Mouse (Mus musculus): ENCODE results near the gene Gm3336. TPM values are rescaled to one million over a fixed set of nuclear protein-coding genes. Genes with fewer than 3 reads are reported as not detected.

Gene Gm3336
- total and polyA plus RNA-seq, 3 experiments: 0.25 to 0.49 TPM; not detected in 1

DNA sequence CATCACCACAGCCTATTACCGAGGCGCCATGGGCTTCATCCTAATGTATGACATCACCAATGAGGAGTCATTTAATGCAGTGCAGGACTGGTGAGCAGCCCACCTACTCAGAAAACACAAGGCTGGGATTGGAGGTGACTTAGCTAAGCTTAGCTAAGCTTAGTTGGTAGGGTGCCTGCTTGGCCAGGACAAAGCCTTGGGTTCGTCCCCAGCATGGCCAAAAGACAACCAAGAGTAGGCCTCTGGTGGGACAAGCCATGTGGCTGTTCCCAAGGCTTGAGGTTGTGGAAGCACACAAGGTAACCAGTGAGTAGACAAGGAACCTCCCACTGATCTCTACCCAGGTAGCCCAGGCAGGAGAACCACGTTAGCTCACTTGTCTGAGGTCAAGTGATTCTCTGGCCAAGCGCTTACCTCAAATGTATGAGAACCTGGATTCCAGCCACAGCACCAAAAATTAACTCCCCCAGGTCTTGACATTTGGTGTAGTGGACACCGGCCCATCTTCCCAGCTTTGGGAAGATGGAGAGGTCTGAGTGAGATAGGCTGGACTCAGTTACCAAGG lies 38.2 kb downstream of the Gm3336 start:
- Histone ChIP-seq H3K27me3 (replicated peaks) (no peaks in the 10 kb centered on the region), H3K27ac (ENCODE audit: insufficient read depth, low read depth) (no peak overlapping the region), H3K79me2 (replicated peaks; ENCODE audit: control insufficient read depth, extremely low read depth, insufficient read depth, poor library complexity, severe bottlenecking) (no peaks in the 10 kb centered on the region), H3K36me3 (replicated peaks in 1 of 2; ENCODE audit: control insufficient read depth in 1 of 2, insufficient read depth in 1 of 2, low read length in 1 of 2) (peaks cover 20 to 35% of the 10 kb centered on the region in 2 experiments), H3K4me2 (ENCODE audit: insufficient read depth, low read depth, poor library complexity, severe bottlenecking) (no peak overlapping the region), H3K4me1 (ENCODE audit: control insufficient read depth in 1 of 2, insufficient read depth in 2 of 2) (peaks cover 8 to 46% of the 10 kb centered on the region in 2 experiments), H3K9me3 (replicated peaks; ENCODE audit: low read length) (no peaks in the 10 kb centered on the region), H3K9ac (ENCODE audit: insufficient read depth, low read depth) (no peak overlapping the region), H3K4me3 (replicated peaks in 1 of 3; ENCODE audit: low read depth in 2 of 3, low read length in 2 of 3, poor library complexity in 1 of 3) (no peak overlapping the region)
- TF ChIP-seq UBTF (IDR thresholded peaks at IDR 0.05; ENCODE audit: low read depth, low read length) (no peak), ZMIZ1 (IDR thresholded peaks at IDR 0.05; ENCODE audit: low read depth, low read length) (no peak)
- in situ Hi-C loops (cut with MboI; ENCODE audit: low pct_ligation_motif_present, low pct_unique_long_range_greater_than_20kb, low sequenced_read_pairs): no loop called here
- no peak for DNase-seq (ENCODE audit: extremely low read depth)
- dilution Hi-C loops (cut with MboI; ENCODE audit: extremely low pct_ligation_motif_present, extremely low pct_unique_long_range_greater_than_20kb, low sequenced_read_pairs): no loop called here

DNA sequence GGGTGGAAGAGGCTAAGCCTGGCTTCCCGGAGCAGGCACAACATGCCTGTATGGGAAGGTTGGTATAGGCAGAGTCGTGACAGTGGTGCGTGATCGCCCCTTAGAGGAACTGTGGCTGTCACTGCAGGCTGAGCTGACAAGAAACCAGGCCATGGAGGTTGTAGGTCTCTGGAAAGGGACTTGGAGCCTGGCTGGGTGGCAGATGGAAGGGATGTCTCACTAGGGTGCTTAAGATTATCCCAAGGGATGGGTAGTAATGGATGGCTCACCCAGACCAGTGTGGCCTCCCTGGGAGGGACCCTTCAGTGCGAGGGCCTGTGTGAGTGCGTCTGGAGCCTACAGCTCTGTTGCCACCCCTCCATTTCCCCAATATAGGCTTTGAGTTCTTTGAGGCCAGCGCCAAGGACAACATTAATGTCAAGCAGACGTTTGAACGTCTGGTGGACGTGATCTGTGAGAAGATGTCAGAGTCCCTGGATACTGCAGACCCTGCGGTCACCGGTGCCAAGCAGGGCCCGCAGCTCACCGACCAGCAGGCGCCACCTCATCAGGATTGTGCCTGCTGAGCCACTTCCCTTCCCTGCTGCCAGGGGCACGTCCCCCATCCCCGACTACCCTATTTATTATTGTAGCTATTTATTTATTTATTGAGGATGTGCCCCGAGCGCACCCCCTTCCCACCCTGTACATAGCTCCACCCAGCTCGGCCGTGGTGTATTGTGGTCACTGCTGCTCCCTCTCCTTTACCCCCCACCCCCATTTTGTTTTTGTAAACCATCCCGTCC lies 39.4 kb downstream of the Gm3336 start:
- dilution Hi-C loops (cut with MboI; ENCODE audit: extremely low pct_ligation_motif_present, extremely low pct_unique_long_range_greater_than_20kb, low sequenced_read_pairs): no loop called here
- Histone ChIP-seq H3K27me3 (replicated peaks) (no peaks in the 10 kb centered on the region), H3K4me2 (ENCODE audit: insufficient read depth, low read depth, poor library complexity, severe bottlenecking) (no peak overlapping the region), H3K9me3 (replicated peaks; ENCODE audit: low read length) (no peaks in the 10 kb centered on the region), H3K4me1 (ENCODE audit: control insufficient read depth in 1 of 2, insufficient read depth in 2 of 2) (peaks cover 8 to 48% of the 10 kb centered on the region in 2 experiments), H3K79me2 (replicated peaks; ENCODE audit: control insufficient read depth, extremely low read depth, insufficient read depth, poor library complexity, severe bottlenecking) (no peaks in the 10 kb centered on the region), H3K9ac (ENCODE audit: insufficient read depth, low read depth) (no peak overlapping the region), H3K36me3 (replicated peaks in 1 of 2; ENCODE audit: control insufficient read depth in 1 of 2, insufficient read depth in 1 of 2, low read length in 1 of 2) (peaks cover 20 to 43% of the 10 kb centered on the region in 2 experiments), H3K4me3 (replicated peaks in 1 of 3; ENCODE audit: low read depth in 2 of 3, low read length in 2 of 3, poor library complexity in 1 of 3) (no peak overlapping the region), H3K27ac (ENCODE audit: insufficient read depth, low read depth) (no peak overlapping the region)
- TF ChIP-seq USF2 (conservative IDR thresholded peaks at IDR 0.05; ENCODE audit: low read depth, low read length) (no peak), KAT2A (IDR thresholded peaks at IDR 0.05; ENCODE audit: insufficient replicate concordance, low read length) (no peak), TBP (conservative IDR thresholded peaks at IDR 0.05; ENCODE audit: low read depth, low read length) (no peak), E2F4 (IDR thresholded peaks at IDR 0.05; ENCODE audit: insufficient replicate concordance, low read depth, low read length) (no peak), POLR2AphosphoS2 (IDR thresholded peaks at IDR 0.05; ENCODE audit: low read depth, low read length) (no peak), MXI1 (IDR thresholded peaks at IDR 0.05; ENCODE audit: low read depth, low read length) (no peak), ZMIZ1 (IDR thresholded peaks at IDR 0.05; ENCODE audit: low read depth, low read length) (no peak), USF1 (IDR thresholded peaks at IDR 0.05; ENCODE audit: low read depth, low read length) (no peak), HCFC1 (IDR thresholded peaks at IDR 0.05; ENCODE audit: low read depth, low read length) (no peak), MAFK (IDR thresholded peaks at IDR 0.05; ENCODE audit: insufficient replicate concordance, low read length) (no peak), BHLHE40 (IDR thresholded peaks at IDR 0.05; ENCODE audit: low read depth, low read length) (no peak), JUND (conservative IDR thresholded peaks at IDR 0.05; ENCODE audit: low read depth, low read length) (no peak), CHD2 (IDR thresholded peaks at IDR 0.05; ENCODE audit: low read length) (no peak), MAX (IDR thresholded peaks at IDR 0.05; ENCODE audit: low read length) (no peak), NELFE (IDR thresholded peaks at IDR 0.05; ENCODE audit: low read depth, low read length) (no peak), GABPA (IDR thresholded peaks at IDR 0.05; ENCODE audit: insufficient replicate concordance, low read depth, low read length) (no peak), CHD1 (IDR thresholded peaks at IDR 0.05; ENCODE audit: low read depth, low read length) (no peak), ETS1 (conservative IDR thresholded peaks at IDR 0.05; ENCODE audit: low read depth, low read length) (no peak), UBTF (IDR thresholded peaks at IDR 0.05; ENCODE audit: low read depth, low read length) (no peak), POLR2A (IDR thresholded peaks at IDR 0.05; ENCODE audit: low read depth, low read length) (no peak), PAX5 (IDR thresholded peaks at IDR 0.05; ENCODE audit: low read length) (no peak), TCF12 (IDR thresholded peaks at IDR 0.05; ENCODE audit: low read depth, low read length) (no peak), IRF4 (IDR thresholded peaks at IDR 0.05; ENCODE audit: low read depth, low read length) (no peak), RAD21 (IDR thresholded peaks at IDR 0.05; ENCODE audit: low read depth, low read length) (peak; percentile 87), CTCF (conservative IDR thresholded peaks at IDR 0.05 in 1 of 2, IDR thresholded peaks at IDR 0.05 in 1 of 2; ENCODE audit: low read depth in 2 of 2, low read length in 2 of 2) (peak; percentile 36 to 79; a peak in 2 of 4 replicates), SMC3 (IDR thresholded peaks at IDR 0.05; ENCODE audit: low read depth, low read length) (peak; percentile 69)
- in situ Hi-C loops (cut with MboI; ENCODE audit: low pct_ligation_motif_present, low pct_unique_long_range_greater_than_20kb, low sequenced_read_pairs): no loop called here
- no peak for DNase-seq (ENCODE audit: extremely low read depth)

All from CH12.LX (cell line).